Mouse (Mus musculus) CH12.LX (cell line): Measurements from ENCODE around the gene Sumo2. TPM values are rescaled to one million over a fixed set of nuclear protein-coding genes. Genes with fewer than 3 reads are reported as not detected.

ENCODE experiments used
- DNase-seq: peaks from one replicate; pipeline ENCODE4 v3.0.0-alpha.2; 2013; ENCODE audit errors: extremely low read depth
- H3K27ac ChIP-seq: 2 replicates; pipeline ENCODE4 v1.5.1; 2012; ENCODE audit warnings: low read depth, mild to moderate bottlenecking, control low read depth, moderate library complexity; ENCODE audit not compliant: insufficient read depth
- H3K27me3 ChIP-seq: replicated peaks from 2 replicates; pipeline ENCODE3; 2012; ENCODE audit warnings: inconsistent platforms
- H3K36me3 ChIP-seq, 2 experiments: replicated peaks in 1 of 2; 2 replicates each; pipeline versions ENCODE3 to v1.6.1; 2012; ENCODE audit warnings: inconsistent platforms in 1 of 2, low read length in 1 of 2, mild to moderate bottlenecking in 1 of 2, mixed read lengths in 1 of 2, moderate library complexity in 1 of 2; ENCODE audit not compliant: control insufficient read depth in 1 of 2, insufficient read depth in 1 of 2
- H3K4me1 ChIP-seq, 2 experiments: 2 replicates each; pipeline ENCODE4 v1.6.1; 2012; ENCODE audit warnings: inconsistent platforms in 1 of 2, moderate library complexity in 1 of 2; ENCODE audit not compliant: insufficient read depth in 2 of 2, control insufficient read depth in 1 of 2
- H3K4me2 ChIP-seq: 2 replicates; pipeline ENCODE4 v1.6.1; 2012; ENCODE audit warnings: low read depth, mild to moderate bottlenecking, control low read depth; ENCODE audit not compliant: poor library complexity, insufficient read depth, severe bottlenecking
- H3K4me3 ChIP-seq, 3 experiments: fragments of 150-350 bp in 1 of 3; sonication (generic) in 1 of 3; replicated peaks in 1 of 3; 2 replicates each; pipeline versions ENCODE3 to v1.5.1; 2011 to 2012; ENCODE audit warnings: low read depth in 2 of 3, low read length in 2 of 3, mild to moderate bottlenecking in 2 of 3, moderate library complexity in 2 of 3, control low read depth in 1 of 3, improper control_type of control experiment in 1 of 3, inconsistent platforms in 1 of 3, mixed read lengths in 1 of 3; ENCODE audit not compliant: poor library complexity in 1 of 3
- H3K79me2 ChIP-seq: replicated peaks from 2 replicates; pipeline ENCODE4 v1.6.1; 2012; ENCODE audit warnings: mild to moderate bottlenecking, moderate library complexity; ENCODE audit not compliant: control insufficient read depth, poor library complexity, insufficient read depth, severe bottlenecking; ENCODE audit errors: extremely low read depth
- H3K9ac ChIP-seq: 2 replicates; pipeline ENCODE4 v1.6.1; 2012; ENCODE audit warnings: low read depth, mild to moderate bottlenecking, control low read depth, moderate library complexity; ENCODE audit not compliant: insufficient read depth
- H3K9me3 ChIP-seq: replicated peaks from 2 replicates; pipeline ENCODE3; 2012; ENCODE audit warnings: low read length, inconsistent platforms, mixed read lengths
- BHLHE40 ChIP-seq: IDR thresholded peaks from 2 replicates; pipeline ENCODE4 v1.6.1; 2011; ENCODE audit warnings: mild to moderate bottlenecking, low read depth, low read length, improper control_type of control experiment
- CHD1 ChIP-seq: IDR thresholded peaks from 2 replicates; pipeline ENCODE4 v1.6.1; 2012; ENCODE audit warnings: low read depth, low read length, improper control_type of control experiment, inconsistent platforms
- CHD2 ChIP-seq: IDR thresholded peaks from 2 replicates; pipeline ENCODE4 v1.6.1; 2011; ENCODE audit warnings: low read length, improper control_type of control experiment
- CTCF ChIP-seq, 2 experiments: IDR thresholded peaks in 1 of 2; conservative IDR thresholded peaks in 1 of 2; 2 replicates each; pipeline ENCODE4 v1.5.1; 2011 to 2012; ENCODE audit warnings: low read depth in 2 of 2, low read length in 2 of 2, improper control_type of control experiment in 1 of 2, inconsistent platforms in 1 of 2, mild to moderate bottlenecking in 1 of 2, moderate library complexity in 1 of 2
- E2F4 ChIP-seq: IDR thresholded peaks from 2 replicates; pipeline ENCODE4 v1.6.1; 2011; ENCODE audit warnings: low read depth, low read length, improper control_type of control experiment; ENCODE audit not compliant: insufficient replicate concordance
- ELF1 ChIP-seq: IDR thresholded peaks from 2 replicates; pipeline ENCODE4 v1.6.1; 2014; ENCODE audit warnings: low read depth, mild to moderate bottlenecking, inconsistent platforms, low read length, improper control_type of control experiment
- EP300 ChIP-seq: IDR thresholded peaks from 2 replicates; pipeline ENCODE4 v1.6.1; 2011; ENCODE audit warnings: low read length, improper control_type of control experiment
- ETS1 ChIP-seq: conservative IDR thresholded peaks from 2 replicates; pipeline ENCODE4 v1.6.1; 2012; ENCODE audit warnings: low read depth, mild to moderate bottlenecking, inconsistent platforms, low read length, improper control_type of control experiment, moderate library complexity
- GABPA ChIP-seq: IDR thresholded peaks from 2 replicates; pipeline ENCODE4 v1.6.1; 2012; ENCODE audit warnings: low read depth, low read length, improper control_type of control experiment, inconsistent platforms; ENCODE audit not compliant: insufficient replicate concordance
- HCFC1 ChIP-seq: IDR thresholded peaks from 2 replicates; pipeline ENCODE4 v1.6.1; 2012; ENCODE audit warnings: low read depth, mild to moderate bottlenecking, inconsistent platforms, low read length, improper control_type of control experiment
- IRF4 ChIP-seq: IDR thresholded peaks from 2 replicates; pipeline ENCODE4 v1.6.1; 2014; ENCODE audit warnings: low read depth, mild to moderate bottlenecking, inconsistent platforms, low read length, improper control_type of control experiment
- JUN ChIP-seq: IDR thresholded peaks from 2 replicates; pipeline ENCODE4 v1.6.1; 2011; ENCODE audit warnings: low read depth, mild to moderate bottlenecking, low read length, improper control_type of control experiment, moderate library complexity; ENCODE audit not compliant: insufficient read depth
- JUND ChIP-seq: conservative IDR thresholded peaks from 2 replicates; pipeline ENCODE4 v1.6.1; 2011; ENCODE audit warnings: low read depth, low read length, improper control_type of control experiment
- KAT2A ChIP-seq: IDR thresholded peaks from 2 replicates; pipeline ENCODE4 v1.6.1; 2012; ENCODE audit warnings: low read length, improper control_type of control experiment, inconsistent platforms; ENCODE audit not compliant: insufficient replicate concordance
- MAFK ChIP-seq: IDR thresholded peaks from 2 replicates; pipeline ENCODE4 v1.6.1; 2011; ENCODE audit warnings: low read length, improper control_type of control experiment; ENCODE audit not compliant: insufficient replicate concordance
- MAX ChIP-seq: IDR thresholded peaks from 2 replicates; pipeline ENCODE4 v1.6.1; 2011; ENCODE audit warnings: low read length, improper control_type of control experiment
- MAZ ChIP-seq: IDR thresholded peaks from 2 replicates; pipeline ENCODE4 v1.6.1; 2012; ENCODE audit warnings: low read depth, mild to moderate bottlenecking, inconsistent platforms, low read length, improper control_type of control experiment, moderate library complexity
- MEF2A ChIP-seq: IDR thresholded peaks from 2 replicates; pipeline ENCODE4 v1.6.1; 2014; ENCODE audit warnings: low read depth, mild to moderate bottlenecking, inconsistent platforms, low read length, improper control_type of control experiment, borderline replicate concordance
- MXI1 ChIP-seq: IDR thresholded peaks from 2 replicates; pipeline ENCODE4 v1.6.1; 2011; ENCODE audit warnings: mild to moderate bottlenecking, low read depth, low read length, improper control_type of control experiment
- MYC ChIP-seq: IDR thresholded peaks from 2 replicates; pipeline ENCODE4 v1.6.1; 2011; ENCODE audit warnings: low read depth, mild to moderate bottlenecking, improper control_type of control experiment, low read length
- NELFE ChIP-seq: IDR thresholded peaks from 2 replicates; pipeline ENCODE4 v1.6.1; 2011; ENCODE audit warnings: low read depth, low read length, improper control_type of control experiment
- NRF1 ChIP-seq: IDR thresholded peaks from 2 replicates; pipeline ENCODE4 v1.6.1; 2014; ENCODE audit warnings: low read depth, mild to moderate bottlenecking, inconsistent platforms, low read length, improper control_type of control experiment, moderate library complexity
- PAX5 ChIP-seq: IDR thresholded peaks from 2 replicates; pipeline ENCODE4 v1.6.1; 2012; ENCODE audit warnings: low read length, inconsistent platforms, mixed read lengths
- POLR2A ChIP-seq: IDR thresholded peaks from 2 replicates; pipeline ENCODE4 v1.6.1; 2011; ENCODE audit warnings: low read depth, mild to moderate bottlenecking, improper control_type of control experiment, low read length
- POLR2AphosphoS2 ChIP-seq: IDR thresholded peaks from 2 replicates; pipeline ENCODE4 v1.6.1; 2011; ENCODE audit warnings: low read depth, low read length, improper control_type of control experiment
- RAD21 ChIP-seq: IDR thresholded peaks from 2 replicates; pipeline ENCODE4 v1.6.1; 2011; ENCODE audit warnings: low read depth, mild to moderate bottlenecking, low read length, improper control_type of control experiment, moderate library complexity
- RCOR1 ChIP-seq: conservative IDR thresholded peaks from 2 replicates; pipeline ENCODE4 v1.6.1; 2012; ENCODE audit warnings: low read depth, mild to moderate bottlenecking, inconsistent platforms, low read length, improper control_type of control experiment
- SIN3A ChIP-seq: IDR thresholded peaks from 2 replicates; pipeline ENCODE4 v1.6.1; 2012; ENCODE audit warnings: low read length, improper control_type of control experiment, inconsistent platforms
- SMC3 ChIP-seq: IDR thresholded peaks from 2 replicates; pipeline ENCODE4 v1.6.1; 2011; ENCODE audit warnings: low read depth, low read length, improper control_type of control experiment
- TBP ChIP-seq: conservative IDR thresholded peaks from 2 replicates; pipeline ENCODE4 v1.6.1; 2011; ENCODE audit warnings: low read depth, low read length, improper control_type of control experiment
- TCF12 ChIP-seq: IDR thresholded peaks from 2 replicates; pipeline ENCODE4 v1.6.1; 2014; ENCODE audit warnings: low read depth, mild to moderate bottlenecking, inconsistent platforms, low read length, improper control_type of control experiment
- UBTF ChIP-seq: IDR thresholded peaks from 2 replicates; pipeline ENCODE4 v1.6.1; 2012; ENCODE audit warnings: low read depth, mild to moderate bottlenecking, inconsistent platforms, low read length, improper control_type of control experiment, moderate library complexity
- USF1 ChIP-seq: IDR thresholded peaks from 2 replicates; pipeline ENCODE4 v1.6.1; 2014; ENCODE audit warnings: low read depth, mild to moderate bottlenecking, inconsistent platforms, low read length, improper control_type of control experiment
- USF2 ChIP-seq: conservative IDR thresholded peaks from 2 replicates; pipeline ENCODE4 v1.6.1; 2011; ENCODE audit warnings: low read depth, low read length, improper control_type of control experiment
- ZC3H11A ChIP-seq: IDR thresholded peaks from 2 replicates; pipeline ENCODE4 v1.6.1; 2012; ENCODE audit warnings: low read depth, mild to moderate bottlenecking, inconsistent platforms, low read length, improper control_type of control experiment
- ZKSCAN1 ChIP-seq: IDR thresholded peaks from 2 replicates; pipeline ENCODE4 v1.6.1; 2012; ENCODE audit warnings: low read depth, inconsistent platforms, low read length, improper control_type of control experiment, borderline replicate concordance
- ZMIZ1 ChIP-seq: IDR thresholded peaks from 2 replicates; pipeline ENCODE4 v1.6.1; 2012; ENCODE audit warnings: low read depth, mild to moderate bottlenecking, inconsistent platforms, low read length, improper control_type of control experiment
- ZNF384 ChIP-seq: IDR thresholded peaks from 2 replicates; pipeline ENCODE4 v1.6.1; 2012; ENCODE audit warnings: low read depth, low read length, improper control_type of control experiment, inconsistent platforms
- dilution Hi-C: fragments of 300-500 bp; cut with MboI; formaldehyde crosslinking; loops from 2 replicates; pipeline ENCODE4 v1.14.3; 2020; ENCODE audit warnings: low sequenced_read_pairs; ENCODE audit not compliant: extremely low pct_unique_long_range_greater_than_20kb, extremely low pct_ligation_motif_present
- in situ Hi-C: fragments of 300-500 bp; cut with MboI; formaldehyde crosslinking; loops from 3 replicates; pipeline ENCODE4 v1.14.3; 2019; ENCODE audit warnings: low sequenced_read_pairs, low pct_ligation_motif_present, low pct_unique_long_range_greater_than_20kb, mixed read lengths
- polyA plus RNA-seq: library from polyadenylated mRNA; unstranded; fragments of >175 nt; gene quantifications from 2 replicates; pipeline ENCODE4 v1.2.1, GENCODE M21; 2012; ENCODE audit warnings: low read depth; ENCODE audit not compliant: insufficient read length
- total RNA-seq, 2 experiments: library from RNA; depleted of rRNA; stranded (reverse); fragments of 300-350 nt in 1 of 2; fragments of >200 nt in 1 of 2; gene quantifications; 2 replicates each; pipeline ENCODE4 v1.2.3; 2012 to 2014

Sumo2 gene
- total and polyA plus RNA-seq, 3 experiments = 480 to 1,752 (median 1,020) TPM

DNA sequence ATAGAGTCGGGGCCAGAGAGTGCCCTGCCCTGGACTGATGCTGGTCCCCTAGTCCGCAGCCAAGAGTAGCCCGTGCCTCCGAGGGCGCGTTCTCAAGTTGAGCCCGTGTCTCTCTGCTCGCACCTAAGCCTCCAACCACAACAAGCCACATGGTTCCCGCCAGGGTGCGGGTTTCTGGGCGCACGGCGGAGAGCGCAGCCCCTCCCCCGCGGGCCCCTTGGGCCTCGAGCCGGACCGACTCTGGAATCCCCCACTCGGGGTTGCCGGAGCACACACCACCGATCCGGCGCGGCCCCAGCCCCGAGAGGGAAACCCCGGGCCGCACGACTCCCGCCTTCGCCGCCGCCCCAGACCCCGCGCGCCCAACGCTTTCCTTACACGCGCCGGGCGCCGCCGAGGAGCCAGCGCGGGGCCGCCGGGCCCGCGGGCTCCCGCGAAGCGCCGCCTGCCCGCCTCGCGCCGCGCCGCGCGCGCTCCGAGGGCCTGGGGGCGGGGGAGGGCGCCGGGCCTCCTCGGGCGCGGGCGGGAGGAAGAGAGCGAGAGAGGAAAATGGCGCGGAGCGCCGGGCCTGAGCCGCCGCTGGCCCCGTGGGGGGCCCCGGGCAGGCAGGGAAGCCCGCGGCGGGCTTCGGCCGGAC, 557 bp downstream of the Sumo2 start:
- DNase-seq = peak; percentile 56
- Histone ChIP-seq H3K9ac (peak overlapping the region; percentile 97), H3K4me2 (peak overlapping the region; percentile 97; the same call in 1 of the 2 replicates), H3K9me3 (no peaks in the 10 kb centered on the region), H3K27ac (peak overlapping the region; percentile 94), H3K36me3 (peaks cover 23 to 35% of the 10 kb centered on the region in 2 experiments), H3K27me3 (no peaks in the 10 kb centered on the region), H3K4me3 (peak overlapping the region; percentile 82 to 96 (median 84)), H3K79me2 (peaks cover 50% of the 10 kb centered on the region), H3K4me1 (peaks cover 9 to 48% of the 10 kb centered on the region in 2 experiments; a peak in 3 of 4 replicates)
- dilution Hi-C loops (no loop called here), in situ Hi-C loops (no loop called here)
- TF ChIP-seq BHLHE40 (peak; percentile 46), MXI1 (peak; percentile 87), POLR2A (no peak; the same call in 1 of the 2 replicates), SMC3 (no peak), NRF1 (no peak; the same call in 1 of the 2 replicates), MAZ (peak; percentile 82; the same call in 1 of the 2 replicates), HCFC1 (peak; percentile 43; the same call in 1 of the 2 replicates), ZC3H11A (no peak), IRF4 (peak; percentile 59; the same call in 1 of the 2 replicates), POLR2AphosphoS2 (no peak), EP300 (no peak), E2F4 (no peak), CHD2 (peak; percentile 79), ZKSCAN1 (no peak), JUND (no peak), MAX (peak; percentile 80), RAD21 (no peak), TBP (no peak), CHD1 (no peak; the same call in 1 of the 2 replicates), ELF1 (no peak), USF1 (no peak), ETS1 (no peak), MEF2A (peak; percentile 68), ZMIZ1 (0 out of 2 replicates have a peak, but pooled peaks have one; percentile 57), TCF12 (no peak), ZNF384 (no peak), RCOR1 (no peak), GABPA (no peak), USF2 (no peak), MAFK (no peak), PAX5 (no peak), SIN3A (peak; percentile 94), CTCF (conservative IDR thresholded peaks at IDR 0.05 in 1 of 2, IDR thresholded peaks at IDR 0.05 in 1 of 2; ENCODE audit: low read depth in 2 of 2, low read length in 2 of 2) (no peak), JUN (no peak), KAT2A (no peak), MYC (peak; percentile 66; the same call in 1 of the 2 replicates), NELFE (0 out of 2 replicates have a peak, but pooled peaks have one; percentile 23), UBTF (peak; percentile 60; the same call in 1 of the 2 replicates)
